Mouse (Mus musculus) gastrocnemius, postnatal 36 days (tissue): Measurements from ENCODE around the gene Furin. TPM values are rescaled to one million over a fixed set of nuclear protein-coding genes. Genes with fewer than 3 reads are reported as not detected.
"Not testable (repeated sequence)": the region's sequence is repeated elsewhere in the genome, so short reads cannot be mapped to it uniquely, and the experiment has no call there.

Experiments used
- DNase-seq, 2 experiments: peaks; one replicate each; pipeline ENCODE4 v3.0.0; 2022
- intact Hi-C: fragments of 180-260 bp; cut with DNase I; formaldehyde crosslinking; loops from one replicate; pipeline ENCODE4 v1.15.1; 2025
- total RNA-seq, 2 experiments: library from RNA; stranded (reverse); gene quantifications; 2 replicates each; pipeline ENCODE4 v1.2.3; 2021

Furin gene
- total RNA-seq, 2 experiments from 2014 or later: 40.7 to 48.6 TPM

GRCm38 (mm10) chr7:80403551-80403950, 1.7 kb downstream of the Furin start:
- DNase-seq: peak; percentile 61 to 80
- intact Hi-C loops: loop anchor here (5.0 kb wide), 1 partner anchor 44 kb away; no protein-coding TSS in a partner anchor

- DNase-seq: peak; percentile 54 to 65
- intact Hi-C loops: loop anchor here (5.0 kb wide), 1 partner anchor 45 kb away; no protein-coding TSS in a partner anchor
Measured at GRCm38 (mm10) chr7:80402651-80403321, 2.5 kb downstream of the Furin start.

GRCm38 (mm10) chr7:80401860-80402641, 3.2 kb downstream of the Furin start:
- DNase-seq: peak in 1 of 2 experiments; percentile 46
- intact Hi-C loops: loop anchor here (5.0 kb wide), 1 partner anchor 45 kb away; no protein-coding TSS in a partner anchor

DNA sequence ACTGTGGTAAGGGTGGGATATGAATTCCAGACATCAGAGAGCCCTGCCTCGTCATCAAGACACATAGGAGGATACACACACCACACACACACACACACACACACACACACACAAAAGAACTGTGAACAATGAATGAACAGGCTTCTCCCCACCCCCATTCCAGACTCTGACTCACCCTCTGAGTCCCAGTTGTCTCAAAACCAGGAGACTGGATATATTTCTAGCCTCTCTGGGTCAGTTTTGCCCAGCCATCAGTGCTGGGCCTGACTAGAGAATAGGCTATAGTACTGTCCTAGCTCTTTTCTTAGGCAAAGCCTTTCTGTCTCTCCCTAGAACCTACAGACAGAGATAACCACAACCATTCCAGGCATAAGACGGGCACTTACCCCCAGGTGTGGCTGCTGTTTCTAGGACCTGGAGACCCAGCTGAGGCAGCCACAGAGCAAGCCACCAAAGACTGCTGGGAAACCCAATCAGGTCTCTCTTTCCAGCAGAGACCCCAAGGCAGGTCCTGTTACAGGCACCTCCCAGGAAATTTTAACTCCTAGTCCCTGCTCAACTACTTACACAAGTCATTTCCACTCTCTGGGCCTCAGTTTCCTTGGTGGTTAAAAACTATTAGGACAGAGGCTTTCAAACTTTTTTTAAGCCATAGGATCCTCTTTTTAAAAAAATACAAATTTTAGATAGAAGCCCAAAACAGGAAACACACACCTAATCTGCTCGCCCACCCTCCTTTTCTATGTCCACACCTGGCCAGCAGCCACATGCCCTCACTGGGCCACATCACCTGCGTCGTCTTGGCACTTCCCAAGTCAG, 4.0 kb downstream of the Furin start:
- intact Hi-C loops: loop anchor here (5.0 kb wide), 1 partner anchor 46 kb away; no protein-coding TSS in a partner anchor
- no peak for DNase-seq

DNA sequence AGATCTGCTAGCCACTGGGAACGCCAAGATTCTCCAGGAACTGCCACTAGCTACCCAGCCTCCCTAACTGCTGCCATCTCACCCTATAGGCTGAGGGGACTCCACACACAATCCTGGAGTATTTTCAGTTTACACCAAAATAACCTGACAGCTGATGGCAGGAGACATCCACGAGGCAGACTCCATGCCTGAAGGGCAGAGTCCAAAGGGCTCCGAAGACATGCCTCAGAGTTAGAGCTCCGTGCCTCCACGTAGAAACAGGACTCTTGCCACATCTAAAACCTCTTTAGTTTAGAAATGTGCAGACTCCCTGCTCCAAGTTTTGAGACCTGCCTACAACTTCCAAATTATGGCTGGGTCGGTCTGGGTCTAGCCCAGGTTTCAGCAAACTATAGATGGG, 4.7 kb downstream of the Furin start:
- DNase-seq: no peak
- intact Hi-C loops: loop anchor here (5.0 kb wide), 1 partner anchor 47 kb away; no protein-coding TSS in a partner anchor

DNA sequence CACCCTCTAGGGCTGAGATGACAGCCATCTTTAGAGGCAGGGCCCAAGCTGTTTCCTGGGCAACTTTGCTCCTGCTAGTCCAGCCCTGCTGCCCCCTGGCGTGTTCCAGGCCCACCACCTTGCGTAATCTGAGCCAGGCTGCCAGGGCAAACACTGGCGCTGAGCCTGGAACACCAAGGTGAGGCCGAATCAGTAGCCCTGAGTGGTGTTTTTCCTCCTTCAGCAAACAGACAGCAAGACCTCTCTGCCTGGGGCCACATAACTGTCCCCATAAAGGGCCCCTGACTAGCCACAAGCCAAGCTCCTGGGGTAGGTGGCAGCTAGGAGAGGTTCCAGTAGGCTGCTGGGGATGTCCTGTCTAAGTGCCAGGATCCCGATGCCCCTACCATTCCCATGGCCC, 5.1 kb downstream of the Furin start:
- intact Hi-C loops: loop anchor here (5.0 kb wide), 1 partner anchor 47 kb away; no protein-coding TSS in a partner anchor
- no peak for DNase-seq

DNA sequence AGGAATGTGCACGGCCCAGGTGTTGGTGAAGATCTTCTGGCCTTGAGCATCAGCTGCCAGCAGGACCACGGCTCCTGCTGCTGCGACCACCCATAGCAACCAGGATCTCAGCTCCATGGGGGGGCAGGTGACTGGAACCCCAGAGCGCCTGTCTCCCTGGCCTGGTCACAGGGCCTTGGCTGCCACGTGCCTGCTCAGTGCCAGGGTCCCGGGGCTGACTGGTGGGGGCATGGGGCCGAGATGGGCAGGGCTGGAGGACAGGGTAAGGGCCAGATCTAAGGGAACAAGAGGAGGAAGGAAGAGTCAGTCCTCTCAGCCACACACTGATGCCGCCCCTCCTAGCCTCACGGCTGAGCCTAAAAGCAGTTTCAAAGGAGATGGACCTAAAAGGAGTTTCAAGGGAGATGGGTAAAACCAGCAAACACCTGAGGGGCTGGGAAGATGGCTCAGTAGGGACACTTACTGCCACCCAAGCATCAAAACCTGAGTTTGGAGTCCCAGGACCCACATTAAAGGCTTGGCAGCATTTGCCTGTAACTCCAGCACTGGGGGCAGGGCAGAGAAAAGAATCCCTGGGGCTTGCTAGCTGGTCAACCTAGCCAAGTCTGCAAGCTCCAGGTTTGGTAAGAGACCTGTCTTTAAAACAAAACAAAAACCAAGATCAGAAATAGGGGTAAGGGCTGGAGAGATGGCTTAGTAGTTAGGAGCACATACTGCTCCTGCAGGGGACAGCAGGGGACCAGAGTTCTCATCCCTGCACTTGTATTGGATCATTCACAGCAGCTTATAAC, 6.4 kb downstream of the Furin start:
- DNase-seq: no peak
- intact Hi-C loops: no loop called here

- intact Hi-C loops: no loop called here
- DNase-seq: no peak
Measured at GRCm38 (mm10) chr7:80397986-80398385, 7.2 kb downstream of the Furin start.

DNA sequence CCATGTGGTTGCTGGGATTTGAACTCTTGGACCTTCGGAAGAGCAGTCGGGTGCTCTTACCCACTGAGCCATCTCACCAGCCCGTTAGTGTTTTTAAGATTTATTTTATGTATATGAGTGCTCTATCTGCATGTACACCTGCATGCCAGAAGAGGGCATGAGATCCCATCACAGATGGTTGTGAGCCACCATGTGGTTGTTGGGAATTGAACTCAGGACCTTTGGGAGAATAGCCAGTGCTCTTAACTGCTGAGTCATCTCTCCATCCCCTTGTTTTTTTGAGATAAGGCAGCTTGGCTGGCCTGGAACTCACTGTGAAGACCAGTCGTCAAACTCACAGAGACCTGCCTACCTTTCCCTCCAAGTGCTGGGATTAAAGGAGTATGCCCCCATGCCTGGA, 8.8 kb downstream of the Furin start:
- intact Hi-C loops, DNase-seq: not testable (repeated sequence)

DNA sequence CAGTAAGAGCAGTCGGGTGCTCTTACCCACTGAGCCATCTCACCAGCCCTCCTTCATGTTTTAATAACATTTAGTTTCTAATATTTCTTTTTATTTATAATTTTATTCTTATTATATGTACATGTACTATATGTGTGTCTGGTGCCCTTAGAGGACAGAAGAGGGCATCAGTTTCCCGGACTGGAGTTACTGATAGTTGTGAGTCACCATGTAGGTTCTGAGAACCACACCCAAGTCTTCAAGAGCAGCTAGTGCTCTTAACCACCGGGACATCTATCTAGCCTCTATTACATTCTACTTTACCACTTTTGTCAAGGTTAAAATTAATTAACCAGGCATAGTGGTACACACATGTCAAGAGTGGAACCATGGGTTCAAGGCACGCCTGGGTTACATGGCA, 10.6 kb downstream of the Furin start:
- intact Hi-C loops: no loop called here
- DNase-seq: no peak

DNA sequence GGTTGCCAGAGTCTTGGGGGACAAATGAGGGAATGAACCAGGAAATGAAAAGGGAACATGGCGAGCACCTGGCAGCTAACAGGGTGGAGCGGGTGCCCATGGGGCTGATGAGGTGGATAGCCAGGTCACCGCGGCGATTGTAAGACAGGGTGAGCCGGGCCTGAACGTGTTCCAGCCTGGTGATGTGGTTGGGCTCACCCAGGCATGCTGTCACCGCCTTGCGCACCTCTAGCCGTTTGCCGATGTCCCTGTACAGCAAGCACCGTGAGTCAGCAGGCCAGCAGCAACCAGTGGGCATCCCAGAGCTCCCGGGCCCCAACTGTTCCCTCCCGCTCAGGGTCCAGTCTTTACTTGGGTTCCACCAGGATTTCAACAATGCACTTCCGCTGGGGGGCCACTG, 13.1 kb downstream of the Furin start:
- intact Hi-C loops: no loop called here
- no peak for DNase-seq

- intact Hi-C loops: loop anchor here (10.0 kb wide), 2 partner anchors 327 to 457 kb away; no protein-coding TSS in a partner anchor
- DNase-seq: peak; percentile 65 to 68
Measured at GRCm38 (mm10) chr7:80387633-80388543, 17.3 kb downstream of the Furin start, which contains the start of gene Fes. TSS of gene Fes (minus strand) at chr7:80387946.

- DNase-seq: peak in 1 of 2 experiments; percentile 44
- intact Hi-C loops: loop anchor here (10.0 kb wide), 2 partner anchors 328 to 458 kb away; no protein-coding TSS in a partner anchor
Measured at GRCm38 (mm10) chr7:80387033-80387632, 18.1 kb downstream of the Furin start.

- intact Hi-C loops: loop anchor here (1.0 to 10.0 kb wide), 4 partner anchors 194 to 458 kb away; no protein-coding TSS in a partner anchor
Measured at GRCm38 (mm10) chr7:80386235-80386930, 18.9 kb downstream of the Furin start.

DNA sequence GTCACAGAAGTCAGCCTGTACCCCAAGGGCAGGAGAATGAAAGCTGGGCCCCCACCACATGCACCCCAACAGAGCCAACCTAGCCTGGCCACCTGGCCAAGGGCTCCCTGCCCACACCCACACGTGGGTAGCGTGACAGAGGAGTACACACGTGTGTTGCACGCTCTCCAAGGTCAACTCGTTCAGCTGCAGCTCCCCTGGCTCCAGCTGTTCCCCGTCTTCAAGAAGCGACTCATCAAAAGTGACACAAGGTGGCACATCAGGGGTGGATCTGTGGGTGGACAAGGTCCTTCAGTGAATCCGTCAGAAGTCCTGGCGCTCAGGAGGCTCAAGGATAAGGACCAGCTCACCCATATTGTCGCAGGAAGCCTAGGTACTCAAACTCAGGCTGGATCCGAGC, 22.3 kb downstream of the Furin start:
- intact Hi-C loops: loop anchor here (10.0 kb wide), 2 partner anchors 332 to 462 kb away; no protein-coding TSS in a partner anchor
- no peak for DNase-seq

More at GRCm38 (mm10) chr7:80386235-80386930, 18.9 kb downstream of the Furin start:
- DNase-seq: peak; percentile 89 to 91

GRCm38 (mm10) chr7:80379531-80379930, 25.7 kb downstream of the Furin start:
- intact Hi-C loops: no loop called here
- no peak for DNase-seq

DNA sequence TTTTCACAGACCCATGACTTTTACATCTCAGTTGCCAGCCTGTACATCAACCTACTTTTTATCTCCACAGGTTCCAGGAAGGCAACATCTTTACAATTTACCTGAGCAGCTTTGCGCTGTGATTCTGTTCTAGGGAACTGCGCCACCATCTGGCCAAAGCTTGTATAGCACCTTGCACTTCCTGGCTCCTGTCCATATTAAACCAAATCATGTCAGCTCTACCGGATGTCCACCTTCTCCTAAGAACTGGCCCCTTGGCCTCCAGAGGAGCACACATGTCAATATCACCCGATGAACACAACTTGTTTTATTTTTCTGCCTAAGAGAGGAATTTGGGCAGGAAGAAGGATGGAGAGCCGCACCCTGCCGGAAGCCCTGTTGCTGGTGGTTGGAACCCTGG, 27.8 kb downstream of the Furin start:
- peak in 1 of 2 experiments; percentile 76 for DNase-seq
- intact Hi-C loops: no loop called here
